Mouse (Mus musculus): ENCODE measurements around the gene Dclk1.

Gene Dclk1

GRCm38 (mm10) chr3:55449148-55449547 is 207.0 kb downstream of the Dclk1 start:
- no peak for DNase-seq (ENCODE audit: low spot score)

- no peak for DNase-seq (ENCODE audit: low spot score)
These were observed 208.9 kb downstream of the Dclk1 start for GRCm38 (mm10) chr3:55451035-55451434.

- DNase-seq (ENCODE audit: low spot score) = no peak
These were observed 209.7 kb downstream of the Dclk1 start for GRCm38 (mm10) chr3:55451877-55452276.

DNA sequence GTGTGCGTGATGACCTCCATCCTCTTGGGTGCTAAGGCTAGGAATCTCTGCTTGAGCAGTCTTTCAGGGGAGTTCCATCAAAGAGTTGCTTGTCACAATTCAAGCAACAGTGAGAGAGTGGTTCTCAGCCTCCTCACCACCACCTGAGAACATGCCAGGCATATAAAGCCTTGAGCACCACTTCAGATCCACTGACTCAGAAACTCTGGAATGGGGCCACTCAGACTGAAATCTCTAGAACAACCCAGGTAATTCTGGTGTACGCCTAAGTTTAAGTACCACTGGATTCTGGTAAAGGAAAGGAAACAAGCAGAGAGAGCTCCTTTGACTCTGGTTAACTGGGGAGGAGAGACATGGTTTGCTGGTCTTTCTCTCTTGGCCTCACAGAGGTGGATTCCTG is 210.3 kb downstream of the Dclk1 start:
- no peak for DNase-seq (ENCODE audit: low spot score)

- DNase-seq (ENCODE audit: low spot score) = no peak
These were observed 218.9 kb downstream of the Dclk1 start for GRCm38 (mm10) chr3:55461092-55461491.

GRCm38 (mm10) chr3:55461685-55462655 is 219.8 kb downstream of the Dclk1 start:
- DNase-seq (ENCODE audit: low spot score) = peak; percentile 75

- DNase-seq (ENCODE audit: low spot score) = no peak
These were observed 220.9 kb downstream of the Dclk1 start for GRCm38 (mm10) chr3:55462904-55463668.

DNA sequence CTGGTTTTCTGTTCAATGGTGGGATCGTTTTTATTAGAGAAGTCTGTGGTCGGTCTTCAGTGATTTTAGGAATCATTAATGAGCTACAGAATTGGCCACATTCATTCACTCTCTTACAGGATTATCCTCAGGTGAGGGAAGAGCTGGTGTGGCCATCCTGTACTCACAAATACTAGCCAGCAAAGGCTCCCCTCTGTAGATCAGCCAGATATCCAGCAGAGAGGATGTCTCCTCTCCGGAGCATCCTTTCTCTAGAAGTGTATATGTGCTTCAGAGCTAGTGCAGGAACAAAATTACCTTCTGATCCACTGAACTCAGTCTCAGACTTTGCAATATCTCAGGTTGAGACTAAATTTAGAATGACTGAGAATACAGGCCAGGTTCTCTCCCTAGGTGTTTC is 222.1 kb downstream of the Dclk1 start:
- DNase-seq (ENCODE audit: low spot score) = no peak

- no peak for DNase-seq (ENCODE audit: low spot score)
These were observed 223.6 kb downstream of the Dclk1 start for GRCm38 (mm10) chr3:55465785-55466184.

DNA sequence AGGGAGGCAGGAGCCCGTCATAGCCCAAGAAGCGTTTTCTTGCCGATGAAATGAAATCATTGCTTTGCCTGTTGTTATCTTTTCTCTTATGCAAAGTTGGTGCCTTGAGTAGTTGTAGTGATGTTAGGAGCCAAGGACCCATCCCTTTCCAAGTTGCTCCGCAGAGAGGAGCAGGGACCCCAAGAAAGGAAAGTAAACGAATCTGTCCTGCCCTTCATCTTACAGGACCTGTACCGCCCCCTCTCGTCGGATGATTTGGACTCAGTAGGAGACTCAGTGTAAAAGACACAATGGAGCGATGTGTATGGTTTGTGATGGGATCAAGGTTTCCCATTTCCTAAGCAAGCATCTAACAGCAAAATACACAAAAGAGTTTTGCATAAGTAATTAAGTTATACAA is 224.2 kb downstream of the Dclk1 start:
- DNase-seq (ENCODE audit: low spot score) = no peak

GRCm38 (mm10) chr3:55472110-55472509 is 229.9 kb downstream of the Dclk1 start, which contains the start of gene Gm21954:
TSS of gene Gm21954 (minus strand) at chr3:55472210.
- DNase-seq (ENCODE audit: low spot score) = no peak

DNA sequence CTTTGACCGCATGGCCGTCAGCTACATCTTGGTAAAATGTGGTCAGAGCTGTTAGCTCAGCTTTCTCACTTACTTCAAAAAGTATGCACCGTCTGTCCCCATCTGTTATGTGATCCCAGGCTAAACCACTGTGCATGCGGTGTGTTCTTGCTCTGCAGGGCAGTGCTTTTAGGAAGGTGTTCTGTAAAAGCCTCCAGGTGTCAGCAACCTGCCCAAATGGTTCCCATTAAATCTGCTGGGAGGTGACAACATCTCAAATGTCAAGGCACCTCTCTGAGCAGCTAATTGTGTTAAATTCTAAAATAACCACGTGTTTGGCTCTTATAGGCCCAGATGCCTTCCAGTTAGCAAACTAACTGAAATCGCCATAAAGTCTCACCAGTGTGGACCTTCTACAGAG is 231.0 kb downstream of the Dclk1 start:
- no peak for DNase-seq (ENCODE audit: low spot score)

DNA sequence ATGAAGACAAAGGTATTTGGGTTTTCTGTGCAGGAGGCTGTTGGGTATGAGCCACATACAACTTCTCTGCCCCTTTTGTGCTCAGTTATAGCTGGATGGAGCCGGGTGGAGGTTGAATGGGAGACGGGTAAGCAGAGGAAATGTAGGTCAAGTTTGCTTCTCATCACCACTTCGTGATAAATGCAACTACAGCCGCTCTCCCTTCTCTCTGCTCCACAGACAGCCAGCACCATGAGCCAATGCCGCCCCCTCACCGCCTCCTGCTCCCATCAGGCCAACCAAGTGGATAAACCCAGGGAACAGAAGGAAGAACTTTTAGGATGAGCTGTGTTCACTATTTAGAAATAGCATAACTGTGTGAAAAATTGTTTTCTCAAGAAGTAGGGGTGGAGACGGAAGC is 234.5 kb downstream of the Dclk1 start:
- DNase-seq (ENCODE audit: low spot score) = no peak

DNA sequence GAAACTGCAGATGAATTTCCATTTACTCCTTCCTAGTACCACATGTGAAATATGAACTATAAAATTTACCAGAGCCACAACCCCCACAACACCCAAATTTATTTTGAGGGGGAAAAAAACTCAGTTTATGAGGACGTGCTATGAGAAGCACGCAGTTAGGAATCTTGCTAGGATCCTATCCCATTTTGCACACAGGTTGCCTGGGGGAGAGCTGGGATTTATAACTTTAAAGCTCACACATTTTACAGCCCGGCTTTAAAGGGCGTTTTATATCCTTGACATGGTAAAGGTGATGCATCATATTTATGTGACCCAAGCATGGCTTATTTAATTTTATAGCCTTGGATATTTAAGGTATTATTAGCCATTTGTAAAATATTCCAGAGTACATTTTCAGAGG is 237.1 kb downstream of the Dclk1 start:
- no peak for DNase-seq (ENCODE audit: low spot score)

DNA sequence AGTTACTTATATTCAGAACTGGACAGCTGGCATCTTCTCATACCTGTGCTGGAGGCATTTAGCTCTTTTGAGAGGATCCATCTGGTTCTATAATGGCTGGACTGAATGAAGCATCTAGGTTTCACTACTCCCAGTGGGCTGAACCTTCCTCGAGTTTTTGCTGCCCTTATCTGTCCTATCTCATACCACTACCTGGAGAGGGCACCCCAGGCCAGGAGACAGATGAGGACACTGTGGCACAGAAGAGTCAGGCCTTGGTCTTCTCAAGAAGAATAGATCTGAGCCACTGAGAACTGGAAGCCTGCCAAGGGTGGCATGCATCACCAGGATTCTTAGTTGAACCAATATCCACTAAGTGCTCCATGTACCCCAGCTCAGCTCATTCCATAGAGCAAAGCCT is 239.0 kb downstream of the Dclk1 start:
- DNase-seq (ENCODE audit: low spot score) = no peak

DNA sequence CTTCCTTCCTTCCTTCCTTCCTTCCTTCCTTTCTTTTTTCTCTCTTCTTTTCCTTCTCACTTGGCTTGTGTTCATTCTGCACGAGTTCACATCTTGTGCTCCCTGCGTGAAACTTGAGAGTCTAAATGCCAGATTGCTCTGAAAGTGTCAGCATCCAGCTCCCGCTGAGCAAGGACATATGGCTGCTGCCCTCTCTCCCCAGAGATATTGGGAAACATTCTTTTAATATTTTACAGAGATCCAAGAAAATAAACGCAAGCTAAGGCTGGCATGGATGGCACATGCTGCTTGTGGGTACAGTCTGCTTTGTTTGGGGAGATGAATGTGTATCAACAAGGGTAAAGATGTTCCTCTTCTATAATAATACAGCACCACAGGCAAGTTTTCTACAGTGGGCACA is 241.2 kb downstream of the Dclk1 start:
- no peak for DNase-seq (ENCODE audit: low spot score)

DNA sequence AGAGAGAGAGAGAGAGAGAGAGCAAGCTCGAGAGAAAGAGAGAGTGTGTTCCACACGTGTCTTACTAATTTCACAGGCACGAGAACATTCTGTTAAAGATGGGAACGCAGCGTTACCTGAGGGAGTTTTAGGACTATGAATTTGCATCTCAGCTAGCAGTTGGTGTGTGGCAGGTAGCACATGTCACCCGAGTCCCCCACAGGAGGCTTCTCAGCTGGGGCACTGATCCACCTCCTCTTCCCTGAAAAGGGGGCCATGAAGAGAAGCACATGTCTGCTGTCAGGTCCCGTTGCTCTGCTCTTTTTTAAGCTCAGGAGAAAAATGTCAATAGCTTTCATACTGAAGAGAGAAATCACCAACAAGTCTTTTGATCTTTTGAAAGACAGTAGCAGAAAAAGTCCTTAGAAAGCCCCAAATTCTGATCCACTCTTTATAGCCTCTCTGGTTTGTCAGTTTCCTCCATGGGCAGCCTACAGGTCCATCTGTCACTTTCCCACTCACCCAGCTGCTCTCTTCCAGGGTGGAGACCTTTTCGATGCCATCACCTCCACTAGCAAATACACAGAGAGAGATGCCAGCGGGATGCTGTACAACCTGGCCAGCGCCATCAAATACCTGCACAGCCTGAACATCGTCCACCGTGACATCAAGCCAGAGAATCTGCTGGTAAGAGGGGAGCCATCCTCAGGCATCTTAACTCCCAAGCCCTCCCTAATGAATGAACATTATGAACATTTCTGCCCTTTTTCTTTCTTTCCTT is 247.2 kb downstream of the Dclk1 start:
- no peak for DNase-seq (ENCODE audit: low spot score)

DNA sequence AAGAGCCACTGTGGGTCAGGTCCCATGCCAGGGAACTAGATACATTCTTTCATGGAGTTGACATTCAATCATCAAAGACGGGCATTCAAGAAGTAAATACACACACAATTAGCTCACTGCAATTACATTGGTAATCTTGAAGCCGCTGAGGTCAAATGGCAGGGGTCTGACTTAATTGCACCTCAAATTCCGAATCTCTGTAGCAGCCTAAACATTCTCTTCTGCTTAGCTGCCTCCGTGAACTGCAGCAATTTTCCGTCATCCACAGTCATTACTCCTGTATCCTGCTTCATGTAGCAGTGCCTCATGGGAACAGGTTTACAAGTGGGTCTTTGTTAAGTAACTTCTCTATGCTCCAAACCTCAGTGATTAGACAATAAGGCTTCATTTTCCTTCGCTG is 249.9 kb downstream of the Dclk1 start:
- DNase-seq (ENCODE audit: low spot score) = peak; percentile 43

- DNase-seq (ENCODE audit: low spot score) = peak; percentile 46
These were observed 252.2 kb downstream of the Dclk1 start for GRCm38 (mm10) chr3:55494348-55494747.

- no peak for DNase-seq (ENCODE audit: low spot score)
These were observed 253.1 kb downstream of the Dclk1 start for GRCm38 (mm10) chr3:55495231-55495630.

DNA sequence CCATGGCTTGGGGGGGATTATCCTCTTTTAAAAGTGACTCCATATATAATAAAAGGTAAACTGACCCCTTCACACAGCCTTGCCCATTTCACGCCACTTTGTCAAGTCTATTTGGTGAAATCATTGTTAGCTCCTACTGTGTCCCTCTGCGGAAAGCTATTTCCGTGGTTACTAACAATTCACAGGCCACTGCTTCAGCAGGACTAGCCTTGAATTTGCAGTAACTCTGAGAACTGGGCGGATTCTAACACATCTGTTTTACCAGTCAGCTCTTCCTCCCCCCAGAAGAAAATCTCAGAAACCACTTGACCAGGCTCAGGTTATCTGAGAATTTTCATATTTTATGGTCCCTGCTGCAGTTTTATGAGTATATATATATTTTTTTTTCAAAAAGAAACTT is 253.7 kb downstream of the Dclk1 start:
- DNase-seq (ENCODE audit: low spot score) = peak; percentile 54

- peak; percentile 64 for DNase-seq (ENCODE audit: low spot score)
These were observed 254.3 kb downstream of the Dclk1 start for GRCm38 (mm10) chr3:55496462-55496941.
